Mouse (Mus musculus): ENCODE measurements around the gene Mcidas. TPM values are rescaled to one million over a fixed set of nuclear protein-coding genes. Genes with fewer than 3 reads are reported as not detected.

The Mcidas gene
- 0.30 and 0.37 TPM in 2 replicates for polyA plus RNA-seq (2021; fragmentation: Nextera tagmentation)
- long read RNA-seq, experiment 1, partial matches to known transcripts = 1 of 6 reads
- long read RNA-seq, experiment 1, other reads (novel, unspliced or antisense) = 5 of 6 reads
- long read RNA-seq, experiment 2, partial matches to known transcripts = 0 of 1 reads
- long read RNA-seq, experiment 2, other reads (novel, unspliced or antisense) = 1 of 1 reads

DNA sequence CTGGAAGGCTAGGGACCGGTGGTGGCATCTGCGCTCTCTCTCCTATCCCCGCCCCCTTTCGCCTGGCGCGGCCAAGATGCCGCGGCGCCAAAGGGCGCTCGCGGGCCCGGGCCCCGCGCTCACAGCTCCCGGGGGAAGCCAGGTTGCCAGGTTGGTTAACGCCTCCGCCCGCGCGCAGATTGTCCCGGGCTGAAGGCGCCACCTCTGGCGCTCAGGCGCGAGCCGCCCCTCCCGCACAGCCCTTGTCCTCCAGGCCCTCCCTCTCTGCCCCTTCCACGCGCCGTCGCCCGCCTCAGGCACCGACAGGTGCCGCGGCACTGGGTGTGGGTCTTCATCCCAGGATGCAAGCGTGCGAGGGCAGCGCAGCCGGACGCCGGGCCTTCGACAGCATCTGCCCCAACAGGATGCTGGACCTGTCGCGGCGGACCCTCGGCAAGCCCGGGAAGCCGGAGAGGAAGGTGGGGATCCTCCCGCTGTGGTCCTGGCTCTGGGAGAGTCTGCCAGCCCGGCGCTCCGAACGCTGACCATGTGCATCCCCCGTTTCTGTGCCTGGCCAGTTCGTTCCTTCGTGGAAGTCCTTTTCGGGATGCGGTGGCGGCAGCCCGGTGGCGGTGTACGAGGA is at the start of gene Mcidas:
Mcidas (plus strand) TSS at position 315 of the 622 bp plus-strand sequence.

GRCm38 (mm10) chr13:112987532-112987943 is 6.1 kb upstream of the Mcidas start, which contains the start of gene Ccno:
Gene Ccno (plus strand): TSS chr13:112987802.

DNA sequence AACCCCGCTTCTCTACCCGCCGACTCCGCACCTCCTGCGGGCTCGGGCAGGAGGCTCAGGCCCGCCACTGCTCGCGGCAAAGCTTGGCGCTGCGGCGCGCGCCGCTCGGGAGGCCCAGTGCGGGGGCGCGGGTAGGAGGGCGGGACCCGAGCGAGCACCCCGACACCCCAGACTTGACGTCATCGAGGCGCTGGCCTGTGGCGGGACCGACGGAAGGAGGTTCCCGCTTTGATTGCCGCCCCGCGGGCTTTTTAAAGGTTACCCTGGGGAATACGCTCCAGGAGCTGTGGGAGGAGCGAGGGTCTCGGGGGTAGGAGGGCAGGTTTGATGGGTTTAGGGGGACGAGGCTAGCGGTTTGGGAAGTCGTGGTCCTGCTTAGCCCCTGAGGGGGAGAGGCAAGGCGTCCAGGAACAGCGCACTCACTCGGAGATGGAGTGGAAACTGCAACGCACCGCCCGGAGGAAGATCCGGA is 41.3 kb downstream of the Mcidas start, which contains the start of gene Cdc20b:
Cdc20b (plus strand) TSS at position 162 of the 472 bp plus-strand sequence.

DNA sequence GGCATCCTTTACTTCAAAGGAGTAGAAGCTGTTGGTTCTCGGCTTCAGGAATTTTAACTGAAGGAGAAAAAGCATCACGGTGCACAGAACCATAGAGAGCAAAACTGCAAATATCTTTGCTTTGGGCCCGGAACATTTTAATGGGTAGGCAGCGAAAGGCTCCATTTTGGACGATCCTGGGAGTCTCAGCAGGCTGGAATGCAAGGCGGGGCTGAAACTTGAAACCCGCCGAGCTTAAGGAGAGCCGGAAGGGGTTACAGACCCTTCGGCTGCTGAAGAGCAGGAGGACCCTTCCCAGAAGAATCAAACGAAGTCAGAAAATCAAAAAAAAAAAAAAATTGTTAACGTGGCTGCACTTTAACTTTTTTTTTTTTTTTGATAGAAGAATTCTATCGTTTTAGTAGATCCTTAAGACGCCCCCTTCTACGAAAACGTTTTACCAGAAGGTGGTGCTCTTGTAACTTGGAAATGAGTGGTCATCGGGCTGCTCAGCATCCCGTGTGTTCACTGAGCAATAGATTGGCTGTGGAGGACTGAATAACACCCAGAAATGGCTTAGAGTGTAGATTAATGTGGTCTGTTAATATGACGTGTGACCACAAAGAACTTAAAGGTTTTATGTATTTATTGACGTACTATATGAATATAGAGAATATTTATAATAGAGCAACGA is 52.7 kb downstream of the Mcidas start, which contains the start of gene Gpx8:
Gpx8 (minus strand) TSS at position 200 of the 673 bp plus-strand sequence.

Other genes starting within 250 kb of the Mcidas start
- gene Plpp1, start 193.1 kb upstream of the Mcidas start, polyA plus RNA-seq (2021; fragmentation: Nextera tagmentation) = 55.0 and 68.4 TPM in 2 replicates
- gene Mtrex, start 66.4 kb upstream of the Mcidas start, polyA plus RNA-seq (2021; fragmentation: Nextera tagmentation) = 20.2 and 22.8 TPM in 2 replicates
- gene Dhx29, start 66.4 kb upstream of the Mcidas start, polyA plus RNA-seq (2021; fragmentation: Nextera tagmentation) = 13.4 and 17.0 TPM in 2 replicates
- gene Ccno, start 6.0 kb upstream of the Mcidas start, polyA plus RNA-seq (2021; fragmentation: Nextera tagmentation) = 1.7 and 3.0 TPM in 2 replicates
- not detected in 2 replicates for gene Cdc20b, start 41.3 kb downstream of the Mcidas start, polyA plus RNA-seq (2021; fragmentation: Nextera tagmentation)
- gene Gpx8, start 52.6 kb downstream of the Mcidas start, polyA plus RNA-seq (2021; fragmentation: Nextera tagmentation) = 7.3 and 7.8 TPM in 2 replicates
- gene Gzma, start 107.1 kb downstream of the Mcidas start, polyA plus RNA-seq (2021; fragmentation: Nextera tagmentation) = not detected in 2 replicates
- gene Esm1, start 215.8 kb downstream of the Mcidas start, polyA plus RNA-seq (2021; fragmentation: Nextera tagmentation) = 0.05 and 0.15 TPM in 2 replicates
- gene Gzmk, start 232.1 kb downstream of the Mcidas start, polyA plus RNA-seq (2021; fragmentation: Nextera tagmentation) = 0.09 and 0.21 TPM in 2 replicates